Mouse (Mus musculus): ENCODE data around the gene Rpl32.

Gene Rpl32

GRCm38 (mm10) chr6:115767357-115767756 lies 41.2 kb downstream of the Rpl32 start:
- in situ Hi-C loops (cut with MboI, MseI): no loop called here

- in situ Hi-C loops (cut with MboI, MseI): no loop called here
These were observed 44.4 kb downstream of the Rpl32 start for GRCm38 (mm10) chr6:115764179-115764578.

GRCm38 (mm10) chr6:115761995-115762756 lies 46.4 kb downstream of the Rpl32 start, which contains the start of gene Tmem40:
Tmem40 (minus strand) TSS chr6:115762410.
- in situ Hi-C loops (cut with MboI, MseI): no loop called here

GRCm38 (mm10) chr6:115760982-115761381 lies 47.6 kb downstream of the Rpl32 start:
- in situ Hi-C loops (cut with MboI, MseI): no loop called here

- in situ Hi-C loops (cut with MboI, MseI): no loop called here
These were observed 48.4 kb downstream of the Rpl32 start for GRCm38 (mm10) chr6:115760137-115760536.

GRCm38 (mm10) chr6:115759461-115759860 lies 49.1 kb downstream of the Rpl32 start:
- in situ Hi-C loops (cut with MboI, MseI): no loop called here

GRCm38 (mm10) chr6:115758981-115759435 lies 49.5 kb downstream of the Rpl32 start:
- in situ Hi-C loops (cut with MboI, MseI): no loop called here

GRCm38 (mm10) chr6:115755536-115755935 lies 53.0 kb downstream of the Rpl32 start:
- in situ Hi-C loops (cut with MboI, MseI): no loop called here
